Mouse (Mus musculus) olfactory bulb, adult 2 months (tissue): ENCODE data around the gene Spats1.

Experiments
- CTCF ChIP-seq: fragments of 200-500 bp; IDR thresholded peaks from 2 replicates; pipeline ENCODE4 v1.5.1; 2012; ENCODE audit warnings: low read depth, mild to moderate bottlenecking, low read length, moderate library complexity; ENCODE audit not compliant: insufficient read depth
- POLR2A ChIP-seq: fragments of 200-500 bp; IDR thresholded peaks from 2 replicates; pipeline ENCODE4 v1.6.1; 2012; ENCODE audit warnings: mild to moderate bottlenecking, low read depth, low read length, moderate library complexity; ENCODE audit not compliant: insufficient read depth

DNA sequence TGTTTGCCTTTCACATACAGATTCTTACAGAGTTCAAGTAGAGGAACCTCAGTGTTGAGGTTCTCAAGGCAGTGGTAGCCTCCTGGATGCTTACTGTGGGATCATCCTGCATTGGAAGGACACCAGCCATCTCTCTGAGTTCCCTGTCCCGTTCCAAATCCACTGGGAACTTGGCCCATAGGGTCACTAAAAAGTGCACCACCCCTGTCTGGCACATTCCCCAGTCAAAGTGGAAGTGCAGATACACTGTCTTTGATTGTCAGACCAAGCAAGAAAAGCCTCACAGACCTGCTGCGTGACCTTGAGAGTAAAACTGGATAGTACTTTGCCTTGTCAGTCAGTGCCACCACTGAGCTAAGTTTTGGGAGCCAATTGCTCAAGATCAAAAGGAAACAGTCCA lies 28.2 kb downstream of the Spats1 start:
- TF ChIP-seq CTCF = no peak
- TF ChIP-seq POLR2A = no peak
